Mouse (Mus musculus): ENCODE data around the gene Samd4. TPM values are rescaled to one million over a fixed set of nuclear protein-coding genes. Genes with fewer than 3 reads are reported as not detected.

Samd4 gene
- polyA plus RNA-seq, 1 experiment from 2014 or later: 5.0 TPM

GRCm38 (mm10) chr14:46941077-46941476 lies 58.4 kb downstream of the Samd4 start:
- Histone ChIP-seq H3K27ac (ENCODE audit: low read length) (peak overlapping the region; percentile 33; the same call in 1 of the 2 replicates), H3K4me1 (ENCODE audit: control insufficient read depth, insufficient read depth, low read length) (peaks cover 14% of the 10 kb centered on the region)
- WGBS: 29% methylated on average over 6 of the region's 6 CpGs

GRCm38 (mm10) chr14:46941896-46942812 lies 59.5 kb downstream of the Samd4 start:
- no peak overlapping the region for H3K4me3 ChIP-seq (ENCODE audit: low read depth, low read length)
- peak overlapping the region; percentile 57; the same call in 1 of the 2 replicates for H3K27ac ChIP-seq (ENCODE audit: low read length)
- H3K4me2 ChIP-seq (ENCODE audit: low read length): peak overlapping the region; percentile 39
- peak; percentile 87 for ATAC-seq
- no peak overlapping the region for H3K9ac ChIP-seq (ENCODE audit: low read depth, low read length)
- H3K4me1 ChIP-seq (ENCODE audit: control insufficient read depth, insufficient read depth, low read length): peaks cover 14% of the 10 kb centered on the region
- no peaks in the 10 kb centered on the region for H3K36me3 ChIP-seq (ENCODE audit: control insufficient read depth, insufficient read depth, low read length)
- no peaks in the 10 kb centered on the region for H3K9me3 ChIP-seq (replicated peaks; ENCODE audit: control insufficient read depth, low read length, poor library complexity, severe bottlenecking)
- 54% methylated on average over 23 of the region's 23 CpGs for WGBS
- H3K27me3 ChIP-seq (ENCODE audit: control insufficient read depth, insufficient read depth, low read depth, low read length): no peaks in the 10 kb centered on the region

More at GRCm38 (mm10) chr14:46941077-46941476, 58.4 kb downstream of the Samd4 start:
- no peak overlapping the region for H3K4me3 ChIP-seq (ENCODE audit: low read depth, low read length)
- H3K9ac ChIP-seq (ENCODE audit: low read depth, low read length): no peak overlapping the region
- H3K9me3 ChIP-seq (replicated peaks; ENCODE audit: control insufficient read depth, low read length, poor library complexity, severe bottlenecking): no peaks in the 10 kb centered on the region
- H3K27me3 ChIP-seq (ENCODE audit: control insufficient read depth, insufficient read depth, low read depth, low read length): no peaks in the 10 kb centered on the region
- peak; percentile 37 for ATAC-seq
- no peak overlapping the region for H3K4me2 ChIP-seq (ENCODE audit: low read length)
- H3K36me3 ChIP-seq (ENCODE audit: control insufficient read depth, insufficient read depth, low read length): no peaks in the 10 kb centered on the region

- WGBS: 83% methylated on average over 3 of the region's 3 CpGs
- Histone ChIP-seq H3K9ac (ENCODE audit: low read depth, low read length) (no peak overlapping the region), H3K9me3 (replicated peaks; ENCODE audit: control insufficient read depth, low read length, poor library complexity, severe bottlenecking) (no peaks in the 10 kb centered on the region), H3K27me3 (ENCODE audit: control insufficient read depth, insufficient read depth, low read depth, low read length) (no peaks in the 10 kb centered on the region), H3K4me3 (ENCODE audit: low read depth, low read length) (no peak overlapping the region), H3K27ac (ENCODE audit: low read length) (no peak overlapping the region), H3K4me1 (ENCODE audit: control insufficient read depth, insufficient read depth, low read length) (peaks cover 14% of the 10 kb centered on the region), H3K36me3 (ENCODE audit: control insufficient read depth, insufficient read depth, low read length) (no peaks in the 10 kb centered on the region), H3K4me2 (ENCODE audit: low read length) (no peak overlapping the region)
- no peak for ATAC-seq
Observed at GRCm38 (mm10) chr14:46944411-46944810, 61.8 kb downstream of the Samd4 start.

GRCm38 (mm10) chr14:46945903-46946490 lies 63.3 kb downstream of the Samd4 start:
- H3K4me2 ChIP-seq (ENCODE audit: low read length): no peak overlapping the region
- no peaks in the 10 kb centered on the region for H3K27me3 ChIP-seq (ENCODE audit: control insufficient read depth, insufficient read depth, low read depth, low read length)
- WGBS: 72% methylated on average over 10 of the region's 10 CpGs
- H3K9ac ChIP-seq (ENCODE audit: low read depth, low read length): no peak overlapping the region
- H3K27ac ChIP-seq (ENCODE audit: low read length): no peak overlapping the region
- peaks cover 12% of the 10 kb centered on the region for H3K4me1 ChIP-seq (ENCODE audit: control insufficient read depth, insufficient read depth, low read length)
- H3K4me3 ChIP-seq (ENCODE audit: low read depth, low read length): no peak overlapping the region
- H3K9me3 ChIP-seq (replicated peaks; ENCODE audit: control insufficient read depth, low read length, poor library complexity, severe bottlenecking): no peaks in the 10 kb centered on the region
- no peaks in the 10 kb centered on the region for H3K36me3 ChIP-seq (ENCODE audit: control insufficient read depth, insufficient read depth, low read length)
- no peak for ATAC-seq

- Histone ChIP-seq H3K27me3 (ENCODE audit: control insufficient read depth, insufficient read depth, low read depth, low read length) (no peaks in the 10 kb centered on the region), H3K9me3 (replicated peaks; ENCODE audit: control insufficient read depth, low read length, poor library complexity, severe bottlenecking) (no peaks in the 10 kb centered on the region), H3K4me1 (ENCODE audit: control insufficient read depth, insufficient read depth, low read length) (no peaks in the 10 kb centered on the region), H3K36me3 (ENCODE audit: control insufficient read depth, insufficient read depth, low read length) (no peaks in the 10 kb centered on the region), H3K4me2 (ENCODE audit: low read length) (no peak overlapping the region), H3K4me3 (ENCODE audit: low read depth, low read length) (no peak overlapping the region), H3K9ac (ENCODE audit: low read depth, low read length) (no peak overlapping the region), H3K27ac (ENCODE audit: low read length) (no peak overlapping the region)
- 91% methylated on average over 3 of the region's 3 CpGs for WGBS
- no peak for ATAC-seq
Observed at GRCm38 (mm10) chr14:46947644-46948043, 65.0 kb downstream of the Samd4 start.

- no peaks in the 10 kb centered on the region for H3K9me3 ChIP-seq (replicated peaks; ENCODE audit: control insufficient read depth, low read length, poor library complexity, severe bottlenecking)
- no peak overlapping the region for H3K4me2 ChIP-seq (ENCODE audit: low read length)
- H3K27me3 ChIP-seq (ENCODE audit: control insufficient read depth, insufficient read depth, low read depth, low read length): no peaks in the 10 kb centered on the region
- 64% methylated on average over 11 of the region's 11 CpGs for WGBS
- H3K36me3 ChIP-seq (ENCODE audit: control insufficient read depth, insufficient read depth, low read length): no peaks in the 10 kb centered on the region
- ATAC-seq: no peak
- no peak overlapping the region for H3K9ac ChIP-seq (ENCODE audit: low read depth, low read length)
- no peak overlapping the region for H3K4me3 ChIP-seq (ENCODE audit: low read depth, low read length)
- peaks cover 2% of the 10 kb centered on the region; the same call in 1 of the 2 replicates for H3K4me1 ChIP-seq (ENCODE audit: control insufficient read depth, insufficient read depth, low read length)
- H3K27ac ChIP-seq (ENCODE audit: low read length): no peak overlapping the region
Observed at GRCm38 (mm10) chr14:46950527-46951384, 68.1 kb downstream of the Samd4 start.

GRCm38 (mm10) chr14:46952264-46952663 lies 69.6 kb downstream of the Samd4 start:
- Histone ChIP-seq H3K27me3 (ENCODE audit: control insufficient read depth, insufficient read depth, low read depth, low read length) (no peaks in the 10 kb centered on the region), H3K27ac (ENCODE audit: low read length) (no peak overlapping the region), H3K36me3 (ENCODE audit: control insufficient read depth, insufficient read depth, low read length) (no peaks in the 10 kb centered on the region), H3K9me3 (replicated peaks; ENCODE audit: control insufficient read depth, low read length, poor library complexity, severe bottlenecking) (no peaks in the 10 kb centered on the region), H3K4me1 (ENCODE audit: control insufficient read depth, insufficient read depth, low read length) (peaks cover 2% of the 10 kb centered on the region; the same call in 1 of the 2 replicates), H3K4me2 (ENCODE audit: low read length) (no peak overlapping the region), H3K9ac (ENCODE audit: low read depth, low read length) (no peak overlapping the region), H3K4me3 (ENCODE audit: low read depth, low read length) (no peak overlapping the region)
- 91% methylated on average over 2 of the region's 2 CpGs for WGBS
- ATAC-seq: no peak

GRCm38 (mm10) chr14:46955109-46955508 lies 72.5 kb downstream of the Samd4 start:
- 58% methylated on average over 2 of the region's 2 CpGs for WGBS
- Histone ChIP-seq H3K9ac (ENCODE audit: low read depth, low read length) (no peak overlapping the region), H3K27ac (ENCODE audit: low read length) (no peak overlapping the region), H3K4me2 (ENCODE audit: low read length) (no peak overlapping the region), H3K4me3 (ENCODE audit: low read depth, low read length) (no peak overlapping the region), H3K4me1 (ENCODE audit: control insufficient read depth, insufficient read depth, low read length) (peaks cover 2% of the 10 kb centered on the region; the same call in 1 of the 2 replicates), H3K27me3 (ENCODE audit: control insufficient read depth, insufficient read depth, low read depth, low read length) (no peaks in the 10 kb centered on the region), H3K9me3 (replicated peaks; ENCODE audit: control insufficient read depth, low read length, poor library complexity, severe bottlenecking) (no peaks in the 10 kb centered on the region), H3K36me3 (ENCODE audit: control insufficient read depth, insufficient read depth, low read length) (no peaks in the 10 kb centered on the region)
- no peak for ATAC-seq

All from midbrain, embryonic 16.5 days (tissue).